Mouse (Mus musculus): ENCODE measurements at regions not wholly inside any gene's neighbourhood (a gene's known extent, or its start where the extent isn't known, plus 50 kb on each side); places are given as distances from the start of the nearest gene placed in this dataset.

- DNase-seq (ENCODE audit: low spot score): peak; percentile 22
These were observed 62.1 kb downstream of the 4933412E24Rik start for GRCm38 (mm10) chr15:59954345-59954744.

- no peak for DNase-seq (ENCODE audit: low spot score)
These were observed 62.6 kb downstream of the 4933412E24Rik start for GRCm38 (mm10) chr15:59953857-59954256.

- peak; percentile 5 for DNase-seq (ENCODE audit: low spot score)
These were observed 65.7 kb downstream of the 4933412E24Rik start for GRCm38 (mm10) chr15:59950617-59951216.

GRCm38 (mm10) chr15:59945208-59945607, 71.2 kb downstream of the 4933412E24Rik start:
- DNase-seq (ENCODE audit: low spot score): no peak

DNA sequence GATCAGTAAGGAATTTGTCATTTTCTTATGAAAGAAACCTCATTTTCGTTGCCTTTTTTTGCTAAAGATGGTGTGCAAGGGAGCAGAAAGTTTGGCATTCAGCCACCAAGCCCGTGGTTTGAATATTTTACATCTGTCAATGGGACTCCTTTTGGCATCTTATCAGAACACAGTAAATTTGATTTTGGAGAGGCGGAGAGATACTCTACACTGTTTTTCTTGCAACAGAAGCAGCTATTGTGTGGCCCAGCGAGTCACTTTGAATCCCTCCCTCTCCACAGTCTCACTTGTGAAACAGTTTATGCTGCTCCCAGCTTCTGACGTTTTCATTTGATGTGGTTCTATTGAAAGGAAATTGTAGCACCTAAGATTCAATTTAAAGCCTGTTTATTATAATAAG, 79.9 kb downstream of the 4933412E24Rik start:
- no peak for DNase-seq (ENCODE audit: low spot score)

GRCm38 (mm10) chr15:59913860-59914259, 102.6 kb downstream of the 4933412E24Rik start:
- no peak for DNase-seq (ENCODE audit: low spot score)

- no peak for DNase-seq (ENCODE audit: low spot score)
These were observed 108.1 kb downstream of the 4933412E24Rik start for GRCm38 (mm10) chr15:59908300-59908699.

DNA sequence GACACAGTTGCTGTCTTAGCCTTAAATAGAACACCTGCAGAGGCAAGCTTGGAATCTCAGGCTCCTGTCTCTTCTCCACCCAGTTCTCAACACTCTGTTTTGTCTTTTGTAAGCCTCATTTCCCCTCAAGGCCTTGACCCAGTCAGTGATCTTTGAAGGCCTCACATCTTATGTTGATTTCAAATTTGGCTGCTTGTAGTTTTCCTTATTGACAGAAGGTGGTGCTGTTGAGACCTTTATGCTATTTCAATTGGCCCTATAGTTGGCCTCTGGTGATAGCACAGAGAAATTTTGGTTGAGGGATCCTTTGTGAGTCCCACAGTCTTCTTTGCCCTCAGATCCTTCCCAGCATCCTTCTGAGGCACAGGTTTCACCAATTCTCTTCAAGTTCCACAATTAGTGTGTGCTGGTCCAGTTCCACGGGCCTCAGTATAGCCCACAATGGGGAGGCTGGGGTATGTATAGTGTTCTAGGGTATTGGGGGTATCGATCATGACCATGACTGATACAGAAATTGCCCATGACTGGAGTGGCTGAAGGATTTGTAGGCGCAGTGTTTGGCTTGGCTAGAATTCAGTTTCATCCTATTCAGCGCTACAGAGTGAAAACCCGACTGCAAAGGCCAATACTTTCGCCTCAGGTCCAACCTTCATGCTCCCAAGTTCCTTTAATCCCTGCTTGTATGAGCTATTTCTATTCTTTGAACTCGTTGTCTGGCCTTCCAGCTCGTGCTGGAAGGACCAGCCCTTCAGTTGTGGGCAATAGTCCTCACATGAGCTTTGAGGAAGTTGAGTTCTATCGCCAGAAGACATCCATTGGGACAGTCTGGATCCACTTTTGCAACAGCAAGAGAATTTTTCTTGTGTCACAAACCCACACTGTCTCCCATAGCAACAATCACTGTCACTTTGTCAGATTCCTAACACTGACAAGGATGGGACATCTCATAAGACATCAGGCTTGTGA, 110.3 kb downstream of the 4933412E24Rik start:
- peak; percentile 25 for DNase-seq (ENCODE audit: low spot score)

GRCm38 (mm10) chr15:59904741-59905140, 111.7 kb downstream of the 4933412E24Rik start:
- no peak for DNase-seq (ENCODE audit: low spot score)

GRCm38 (mm10) chr15:59888996-59889395, 127.4 kb downstream of the 4933412E24Rik start:
- no peak for DNase-seq (ENCODE audit: low spot score)

GRCm38 (mm10) chr15:59888131-59888459, 128.3 kb downstream of the 4933412E24Rik start:
- no peak for DNase-seq (ENCODE audit: low spot score)

- no peak for DNase-seq (ENCODE audit: low spot score)
These were observed 128.9 kb downstream of the 4933412E24Rik start for GRCm38 (mm10) chr15:59887381-59888130.

DNA sequence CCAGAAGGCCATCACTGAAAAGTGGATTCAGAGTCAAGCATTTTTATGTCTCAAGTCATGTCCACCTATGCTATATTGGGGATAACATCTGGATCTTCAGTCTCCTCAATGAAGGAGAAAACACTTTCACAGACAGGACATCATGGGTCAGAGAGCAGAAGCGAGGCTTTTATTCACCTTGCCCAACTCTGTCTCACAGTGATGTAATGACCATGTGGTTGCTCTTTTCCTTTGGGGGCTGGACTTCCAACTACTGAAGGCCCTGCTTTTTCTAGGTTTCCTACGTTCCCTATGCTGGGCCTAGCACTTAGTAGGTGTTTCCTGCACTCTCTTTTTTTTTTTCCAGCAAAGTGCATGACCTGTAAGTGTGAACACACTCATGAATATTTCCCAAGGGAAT, 130.4 kb downstream of the 4933412E24Rik start:
- no peak for DNase-seq (ENCODE audit: low spot score)

DNA sequence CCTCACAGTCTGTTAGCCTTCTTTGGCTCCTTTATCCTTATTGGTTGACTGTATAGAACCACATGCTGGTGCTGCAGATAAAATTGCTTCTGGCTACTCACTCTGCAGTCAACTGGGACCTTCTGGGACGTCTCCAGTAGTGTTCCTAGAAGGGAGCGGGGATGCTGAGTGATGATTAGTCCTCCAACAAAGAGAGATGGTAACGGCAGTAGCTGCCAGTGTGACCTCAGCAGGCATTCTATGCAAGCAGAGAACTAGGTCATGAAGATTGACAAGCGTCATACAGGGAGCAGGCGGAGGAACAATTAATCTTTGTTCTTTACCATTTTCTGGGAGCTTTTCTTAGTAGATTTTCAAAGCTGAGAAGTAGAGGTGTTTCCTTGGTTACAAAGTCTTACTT, 134.0 kb downstream of the 4933412E24Rik start:
- DNase-seq (ENCODE audit: low spot score): no peak

- no peak for DNase-seq (ENCODE audit: low spot score)
These were observed 136.0 kb downstream of the 4933412E24Rik start for GRCm38 (mm10) chr15:59880426-59880825.

- DNase-seq (ENCODE audit: low spot score): no peak
These were observed 137.1 kb downstream of the 4933412E24Rik start for GRCm38 (mm10) chr15:59879311-59879710.

GRCm38 (mm10) chr15:59876279-59876742, 140.1 kb downstream of the 4933412E24Rik start:
- peak; percentile 16 for DNase-seq (ENCODE audit: low spot score)

GRCm38 (mm10) chr15:59866701-59867100, 149.7 kb downstream of the 4933412E24Rik start:
- DNase-seq (ENCODE audit: low spot score): no peak

- peak; percentile 8 for DNase-seq (ENCODE audit: low spot score)
These were observed 151.5 kb downstream of the 4933412E24Rik start for GRCm38 (mm10) chr15:59864746-59865499.

DNA sequence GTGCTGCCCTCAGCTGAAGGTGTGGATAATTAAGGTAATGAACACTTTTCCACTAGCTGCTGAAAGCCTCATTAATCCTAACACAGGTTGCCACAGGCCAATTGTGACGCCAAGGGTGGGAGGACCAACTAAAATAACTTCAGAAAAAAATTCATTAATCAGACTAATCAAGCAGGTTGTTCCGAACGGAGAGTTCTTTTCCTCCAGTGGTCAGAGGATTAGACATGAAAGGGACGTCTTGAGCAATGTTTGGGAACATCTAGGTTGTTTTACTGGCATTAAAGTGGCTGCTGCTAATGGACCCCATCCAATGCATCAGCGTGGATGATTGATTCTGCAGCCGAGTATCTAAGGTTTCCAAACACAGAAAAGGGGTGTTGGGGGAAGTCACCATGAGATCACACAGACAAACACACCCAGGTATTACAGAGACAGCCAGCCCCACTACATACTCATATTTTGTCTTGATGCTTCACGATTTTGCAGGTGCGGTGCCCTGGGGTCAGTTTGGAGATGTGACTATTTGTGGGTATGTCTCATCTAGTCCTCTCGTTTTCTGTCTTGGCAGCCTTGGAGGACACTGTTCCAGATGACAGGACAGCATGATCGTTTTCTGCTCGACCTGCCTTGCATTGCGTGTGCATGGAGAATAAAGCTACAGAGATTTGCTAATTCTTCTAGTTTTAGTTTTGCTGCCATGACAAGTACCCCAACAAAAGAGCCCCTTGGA, 164.0 kb downstream of the 4933412E24Rik start:
- DNase-seq (ENCODE audit: low spot score): no peak

DNA sequence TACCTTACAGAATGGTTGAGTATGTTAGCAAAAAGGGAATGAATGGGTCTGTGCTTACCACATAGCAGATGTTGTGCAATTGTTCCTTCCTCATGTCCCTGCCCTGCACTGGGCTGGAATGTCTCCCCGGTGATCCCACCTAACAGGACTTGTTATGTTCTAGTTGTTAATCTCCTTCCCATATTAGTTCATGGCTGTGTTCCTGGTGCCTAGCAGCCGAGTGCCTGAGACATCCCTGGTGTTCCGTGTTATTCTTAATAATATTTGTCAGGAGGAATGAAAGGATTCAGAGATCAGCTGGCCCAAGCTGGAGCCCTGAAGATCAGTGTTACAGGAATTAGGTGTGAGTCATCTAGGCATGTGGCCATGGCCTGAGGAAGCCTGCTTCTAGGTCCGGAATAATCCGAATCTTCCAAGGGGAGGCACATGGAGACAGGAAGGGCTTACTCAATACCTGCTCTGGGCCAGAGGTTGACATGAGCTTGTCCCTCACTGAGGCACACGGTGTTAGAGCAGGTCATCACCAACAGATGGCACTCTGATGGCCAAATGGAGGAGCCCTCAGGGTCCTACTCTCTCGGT, 171.2 kb downstream of the 4933412E24Rik start:
- DNase-seq (ENCODE audit: low spot score): peak; percentile 79

Data from adipocyte (in vitro differentiated cells).